Mouse (Mus musculus) myocyte (in vitro differentiated cells): ENCODE measurements at regions not wholly inside any gene's neighbourhood (a gene's known extent, or its start where the extent isn't known, plus 50 kb on each side); places are given as distances from the start of the nearest gene placed in this dataset.

Source experiments
- H3K27me3 ChIP-seq: one replicate; pipeline ENCODE4 v1.6.1; 2011; ENCODE audit not compliant: control insufficient read depth, insufficient read depth, insufficient read length
- H3K36me3 ChIP-seq: one replicate; pipeline ENCODE4 v1.6.1; 2011; ENCODE audit not compliant: control insufficient read depth, insufficient read depth
- H3K4me2 ChIP-seq: one replicate; pipeline ENCODE4 v1.6.1; 2011; ENCODE audit warnings: low read depth, control low read depth
- H3K4me3 ChIP-seq: one replicate; pipeline ENCODE4 v1.5.1; 2011; ENCODE audit warnings: mild to moderate bottlenecking, control low read depth, moderate library complexity
- H3K79me2 ChIP-seq: one replicate; pipeline ENCODE4 v1.6.1; 2011; ENCODE audit not compliant: control insufficient read depth, insufficient read depth
- H3ac ChIP-seq: one replicate; pipeline ENCODE4 v1.6.1; 2011; ENCODE audit not compliant: control insufficient read depth, insufficient read length
- CEBPB ChIP-seq: IDR thresholded peaks from 2 replicates; pipeline ENCODE4 v1.6.1; 2011; ENCODE audit warnings: mild to moderate bottlenecking, moderate library complexity; ENCODE audit not compliant: poor library complexity, insufficient read depth, severe bottlenecking
- E2F4 ChIP-seq: IDR thresholded peaks from one replicate; pipeline ENCODE4 v1.6.1; 2011; ENCODE audit warnings: mild to moderate bottlenecking, control low read depth, moderate library complexity; ENCODE audit not compliant: insufficient read depth
- MAX ChIP-seq: IDR thresholded peaks from one replicate; pipeline ENCODE4 v1.6.1; 2011; ENCODE audit warnings: low read depth, mild to moderate bottlenecking, control low read depth
- MYOD1 ChIP-seq, 3 experiments: IDR thresholded peaks; one replicate each; pipeline ENCODE4 v1.6.1; 2011; ENCODE audit warnings: control low read depth in 2 of 3, low read depth in 2 of 3, mild to moderate bottlenecking in 2 of 3, moderate library complexity in 1 of 3; ENCODE audit not compliant: insufficient read length in 2 of 3, control insufficient read depth in 1 of 3
- MYOG ChIP-seq, 3 experiments: IDR thresholded peaks; one replicate each; pipeline ENCODE4 v1.6.1; 2011; ENCODE audit warnings: control low read depth in 2 of 3, low read depth in 2 of 3, mild to moderate bottlenecking in 2 of 3; ENCODE audit not compliant: insufficient read length in 2 of 3, control insufficient read depth in 1 of 3, insufficient read depth in 1 of 3
- POLR2A ChIP-seq: IDR thresholded peaks from one replicate; pipeline ENCODE4 v1.6.1; 2011; ENCODE audit warnings: low read depth, mild to moderate bottlenecking, control low read depth, moderate library complexity; ENCODE audit not compliant: insufficient read length
- POLR2AphosphoS2 ChIP-seq: IDR thresholded peaks from one replicate; pipeline ENCODE4 v1.6.1; 2011; ENCODE audit warnings: low read depth, control low read depth; ENCODE audit not compliant: insufficient read length
- REST ChIP-seq: IDR thresholded peaks from one replicate; pipeline ENCODE4 v1.6.1; 2011; ENCODE audit warnings: mild to moderate bottlenecking, control low read depth, moderate library complexity; ENCODE audit not compliant: insufficient read depth, insufficient read length
- SRF ChIP-seq: IDR thresholded peaks from one replicate; pipeline ENCODE4 v1.6.1; 2011; ENCODE audit warnings: low read depth; ENCODE audit not compliant: control insufficient read depth, insufficient read length
- TCF12 ChIP-seq: IDR thresholded peaks from one replicate; pipeline ENCODE4 v1.6.1; 2011; ENCODE audit warnings: mild to moderate bottlenecking, control low read depth; ENCODE audit not compliant: poor library complexity, insufficient read depth, severe bottlenecking
- TCF3 ChIP-seq: IDR thresholded peaks from one replicate; pipeline ENCODE4 v1.6.1; 2011; ENCODE audit warnings: low read depth, control low read depth; ENCODE audit not compliant: insufficient read length
- USF1 ChIP-seq: IDR thresholded peaks from one replicate; pipeline ENCODE4 v1.6.1; 2011; ENCODE audit warnings: low read depth, mild to moderate bottlenecking, control low read depth, moderate library complexity

DNA sequence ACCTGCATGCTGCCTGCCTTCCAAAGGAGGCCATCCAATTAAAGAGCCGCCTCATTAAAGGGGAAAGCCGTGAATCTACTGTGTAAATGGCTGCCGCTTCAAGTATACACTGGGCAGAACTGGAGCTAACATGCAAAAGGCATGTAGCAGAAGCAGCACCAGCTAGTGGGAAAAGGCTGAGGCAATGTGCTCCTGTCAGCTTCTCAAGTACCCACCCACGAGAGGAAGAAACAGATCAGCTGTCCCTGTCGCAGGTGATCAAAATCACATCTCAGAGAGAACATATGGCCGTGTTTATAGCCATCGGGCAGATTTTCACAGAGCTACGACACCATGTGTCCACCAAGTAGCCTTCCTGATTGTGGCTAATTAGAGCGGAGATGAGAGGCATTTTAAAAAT, 440.2 kb downstream of the Rwdd3 start:
- TF ChIP-seq TCF12 = no peak
- no peak for TF ChIP-seq POLR2A
- TF ChIP-seq USF1 = no peak
- no peak for TF ChIP-seq E2F4
- no peak for TF ChIP-seq MYOG (IDR thresholded peaks at IDR 0.05; ENCODE audit: control insufficient read depth in 1 of 3, insufficient read depth in 1 of 3, insufficient read length in 2 of 3, low read depth in 2 of 3)
- TF ChIP-seq SRF = no peak
- TF ChIP-seq MYOD1 (IDR thresholded peaks at IDR 0.05; ENCODE audit: control insufficient read depth in 1 of 3, insufficient read length in 2 of 3, low read depth in 2 of 3) = no peak
- TF ChIP-seq POLR2AphosphoS2 = no peak
- no peak for TF ChIP-seq CEBPB
- TF ChIP-seq REST = no peak
- TF ChIP-seq TCF3 = no peak
- TF ChIP-seq MAX = no peak
- no peaks in the 10 kb centered on the region for H3K27me3 ChIP-seq
- no peaks in the 10 kb centered on the region for H3K79me2 ChIP-seq
- no peak overlapping the region for H3K4me3 ChIP-seq
- no peak overlapping the region for H3ac ChIP-seq
- no peaks in the 10 kb centered on the region for H3K36me3 ChIP-seq
- H3K4me2 ChIP-seq = no peak overlapping the region

DNA sequence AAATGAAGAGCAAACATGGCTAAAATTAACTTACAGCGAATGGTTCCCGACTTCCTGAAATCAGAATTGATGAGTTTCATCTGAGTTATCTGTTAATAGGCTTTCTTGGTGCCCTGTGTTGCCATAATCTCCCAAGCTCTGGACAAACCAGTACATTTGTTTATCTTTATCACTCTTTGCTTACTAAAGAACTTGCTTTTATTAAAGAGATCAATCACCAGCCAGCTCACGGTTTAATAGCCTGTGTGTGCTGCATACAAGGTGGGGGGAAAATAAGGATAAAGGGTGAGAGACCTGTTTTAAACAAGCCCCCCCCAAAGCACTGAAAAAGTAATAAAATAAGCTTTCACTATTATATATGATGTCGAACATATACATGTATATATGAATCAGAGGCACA, 441.3 kb downstream of the Rwdd3 start:
- Histone ChIP-seq H3K79me2 (no peaks in the 10 kb centered on the region), H3ac (no peak overlapping the region), H3K27me3 (no peaks in the 10 kb centered on the region), H3K36me3 (no peaks in the 10 kb centered on the region), H3K4me2 (no peak overlapping the region), H3K4me3 (no peak overlapping the region)
- TF ChIP-seq USF1 (no peak), CEBPB (no peak), POLR2A (no peak), MAX (no peak), TCF3 (no peak), REST (no peak), E2F4 (no peak), MYOG (IDR thresholded peaks at IDR 0.05; ENCODE audit: control insufficient read depth in 1 of 3, insufficient read depth in 1 of 3, insufficient read length in 2 of 3, low read depth in 2 of 3) (no peak), MYOD1 (IDR thresholded peaks at IDR 0.05; ENCODE audit: control insufficient read depth in 1 of 3, insufficient read length in 2 of 3, low read depth in 2 of 3) (no peak), SRF (no peak), TCF12 (no peak), POLR2AphosphoS2 (no peak)

DNA sequence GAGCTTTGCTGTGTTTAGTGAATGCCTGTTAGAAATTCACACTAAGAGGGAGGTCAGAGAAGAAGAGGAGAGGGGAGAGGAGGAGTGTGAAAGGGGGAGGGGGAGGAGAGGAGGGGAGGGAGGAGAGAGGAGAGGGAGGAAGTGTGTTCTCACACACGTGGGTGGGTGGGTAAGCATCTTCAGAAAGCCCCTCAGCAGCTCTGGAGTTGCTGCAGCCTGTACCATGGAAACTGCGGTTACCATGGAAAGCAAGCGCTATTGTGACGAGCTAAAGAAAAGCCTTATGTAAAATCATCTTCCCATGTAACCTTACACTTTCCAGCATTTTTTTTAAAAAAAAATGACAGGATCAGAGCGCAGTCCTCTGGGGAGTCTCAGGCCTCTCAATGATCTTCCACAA, 441.8 kb downstream of the Rwdd3 start:
- no peak overlapping the region for H3ac ChIP-seq
- H3K36me3 ChIP-seq = no peaks in the 10 kb centered on the region
- TF ChIP-seq MAX (no peak), POLR2A (no peak), MYOG (IDR thresholded peaks at IDR 0.05; ENCODE audit: control insufficient read depth in 1 of 3, insufficient read depth in 1 of 3, insufficient read length in 2 of 3, low read depth in 2 of 3) (no peak), POLR2AphosphoS2 (no peak), USF1 (no peak), CEBPB (no peak), TCF3 (no peak), SRF (no peak)

DNA sequence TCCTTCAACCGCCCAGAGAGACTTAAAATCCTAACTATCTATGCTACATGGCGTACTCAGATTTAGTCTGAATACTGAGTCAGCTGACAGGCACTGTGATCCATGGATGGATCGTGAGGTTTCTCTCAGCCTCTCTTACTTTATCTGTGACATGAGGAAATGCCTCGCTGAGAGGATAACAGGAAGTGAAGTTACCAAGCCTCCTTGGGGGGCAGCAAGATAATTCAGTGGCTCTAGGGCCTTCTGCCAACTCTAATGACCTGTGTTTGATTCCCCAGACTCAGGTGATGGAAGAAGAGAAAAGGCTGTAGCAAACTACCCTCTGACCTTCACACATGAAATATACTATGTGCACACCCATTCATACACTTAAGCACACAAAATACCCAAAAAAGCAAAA, 486.3 kb downstream of the Rwdd3 start:
- Histone ChIP-seq H3K79me2 (no peaks in the 10 kb centered on the region), H3K4me3 (no peak overlapping the region), H3K4me2 (no peak overlapping the region), H3K27me3 (no peaks in the 10 kb centered on the region), H3K36me3 (no peaks in the 10 kb centered on the region), H3ac (no peak overlapping the region)
- TF ChIP-seq TCF3 (no peak), SRF (no peak), TCF12 (no peak), MAX (no peak), REST (no peak), POLR2AphosphoS2 (no peak), POLR2A (no peak), CEBPB (no peak), USF1 (no peak), MYOG (IDR thresholded peaks at IDR 0.05; ENCODE audit: control insufficient read depth in 1 of 3, insufficient read depth in 1 of 3, insufficient read length in 2 of 3, low read depth in 2 of 3) (no peak), MYOD1 (IDR thresholded peaks at IDR 0.05; ENCODE audit: control insufficient read depth in 1 of 3, insufficient read length in 2 of 3, low read depth in 2 of 3) (no peak)

More for the DNA sequence above, 441.8 kb downstream of the Rwdd3 start:
- H3K79me2 ChIP-seq = no peaks in the 10 kb centered on the region
- H3K4me3 ChIP-seq = no peak overlapping the region
- no peak overlapping the region for H3K4me2 ChIP-seq
- H3K27me3 ChIP-seq = no peaks in the 10 kb centered on the region

DNA sequence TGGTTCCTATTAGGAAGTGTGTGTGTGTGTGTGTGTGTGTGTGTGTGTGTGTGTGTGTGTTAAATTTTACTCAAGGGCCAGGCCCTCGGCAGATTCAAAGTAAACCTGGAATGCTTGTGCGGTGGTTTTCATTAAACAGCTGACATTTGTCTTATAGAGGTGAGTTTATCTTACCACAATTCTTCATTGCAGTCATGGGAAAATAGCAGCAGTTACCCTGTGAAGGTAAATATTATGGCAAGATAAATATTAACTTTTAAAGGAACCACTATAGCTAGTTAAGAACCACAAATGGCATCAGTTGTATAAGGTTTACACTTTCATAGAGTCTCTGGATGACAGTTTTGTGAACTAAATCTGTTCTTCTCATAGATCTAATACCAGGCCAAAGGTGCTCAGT, 495.6 kb downstream of the Rwdd3 start:
- H3K4me3 ChIP-seq = no peak overlapping the region
- TF ChIP-seq TCF3 (no peak), TCF12 (no peak), POLR2A (no peak), MAX (no peak), CEBPB (no peak), REST (no peak), POLR2AphosphoS2 (no peak), MYOG (IDR thresholded peaks at IDR 0.05; ENCODE audit: control insufficient read depth in 1 of 3, insufficient read depth in 1 of 3, insufficient read length in 2 of 3, low read depth in 2 of 3) (no peak), E2F4 (no peak), USF1 (no peak), MYOD1 (IDR thresholded peaks at IDR 0.05; ENCODE audit: control insufficient read depth in 1 of 3, insufficient read length in 2 of 3, low read depth in 2 of 3) (no peak), SRF (no peak)

More for the DNA sequence above, 495.6 kb downstream of the Rwdd3 start:
- no peak overlapping the region for H3ac ChIP-seq
- H3K36me3 ChIP-seq = no peaks in the 10 kb centered on the region
- no peaks in the 10 kb centered on the region for H3K79me2 ChIP-seq
- H3K27me3 ChIP-seq = no peaks in the 10 kb centered on the region
- no peak overlapping the region for H3K4me2 ChIP-seq
